13 mouse cellular contexts compared by ENCODE assay signal in the genomic region with DNA sequence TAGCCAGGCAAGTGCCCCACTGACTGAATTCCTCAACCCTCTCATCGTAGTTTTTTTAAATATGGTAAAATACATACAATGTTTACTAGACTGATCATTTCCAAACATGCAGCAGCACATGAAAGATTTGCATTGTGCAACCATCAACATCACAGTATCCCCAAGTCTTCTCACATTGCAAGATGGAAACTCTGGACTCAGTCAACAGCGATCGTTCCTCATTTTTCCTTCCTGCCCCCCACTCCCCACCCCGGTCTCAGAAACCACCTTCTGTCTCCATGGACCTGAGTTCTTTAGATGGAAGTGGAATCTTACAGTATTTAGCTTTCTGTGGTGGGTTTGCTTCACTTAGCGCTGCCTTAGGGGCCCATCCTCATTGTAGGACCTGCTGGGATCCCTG. TPM values are rescaled to one million over a fixed set of nuclear protein-coding genes. Genes with fewer than 3 reads are reported as not detected.
"Had no signal": no experiment of that assay in that cellular context is flagged by ENCODE, and none has a peak within 500 bp of the region (broad histone marks: within the 10 kb centered on the region; RNA-seq: fewer than 3 reads in every experiment).

No protein-coding gene starts in this region.

- H3K4me3 ChIP-seq: layer of hippocampus, adult 2 months; limb, embryonic 10.5 days; liver, embryonic 15.5 days; midbrain, embryonic 12.5 days had no signal

- DNase-seq: kidney, adult 11 months; kidney, adult 9 months; kidney, postnatal 4 days; lung, postnatal 36 days; right cerebral cortex, adult 18-20 months; right cerebral cortex, postnatal 25 days had no signal

- H3K36me3 ChIP-seq: limb, embryonic 10.5 days; liver, embryonic 15.5 days; midbrain, embryonic 12.5 days had no signal

- H3K4me1 ChIP-seq: limb, embryonic 10.5 days; liver, embryonic 15.5 days; midbrain, embryonic 12.5 days had no signal

- H3K27me3 ChIP-seq: liver, embryonic 15.5 days; midbrain, embryonic 12.5 days had no signal

- H3K9ac ChIP-seq: liver, embryonic 15.5 days; lung, embryonic 14.5 days; midbrain, embryonic 12.5 days had no signal

- H3K27ac ChIP-seq: kidney, postnatal 0 days; layer of hippocampus, adult 2 months; limb, embryonic 10.5 days; liver, embryonic 15.5 days; midbrain, embryonic 12.5 days had no signal

RNA-seq across cellular contexts. Expression of a gene that starts 34.3 kb away (rescaled TPM):
- total RNA-seq: megakaryocyte-erythroid progenitor cell, adult 5-6 weeks had no signal
